Mouse (Mus musculus): ENCODE data around the gene Smo. TPM values are rescaled to one million over a fixed set of nuclear protein-coding genes. Genes with fewer than 3 reads are reported as not detected.

The Smo gene
- 10.4 and 11.1 TPM in 2 replicates for polyA plus RNA-seq (2016; fragmentation: Nextera tagmentation; extraction: Ambion mirVana)

GRCm38 (mm10) chr6:29735336-29735688 lies at the start of gene Smo:
TSS of gene Smo (plus strand) at chr6:29735503.
- H3K4me2 ChIP-seq, result peak within 1 kb of the TSS; percentile 92
- H3K9ac ChIP-seq, result peak within 1 kb of the TSS; percentile 82
- ATAC-seq, result peak; percentile 77
- peaks cover 26% of the 10 kb centered on the region for H3K4me1 ChIP-seq
- H3K27ac ChIP-seq, result peak within 1 kb of the TSS; percentile 80
- H3K4me3 ChIP-seq, result peak within 1 kb of the TSS; percentile 69
- H3K27me3 ChIP-seq (replicated peaks), result peaks cover 79% of the 10 kb centered on the region
- peaks cover 9% of the 10 kb centered on the region; the same call in 1 of the 2 replicates for H3K36me3 ChIP-seq
- no peaks in the 10 kb centered on the region for H3K9me3 ChIP-seq (replicated peaks)
- WGBS (ENCODE audit: insufficient replicate concordance), result 0% methylated on average over 27 of the region's 30 CpGs

- Histone ChIP-seq H3K9me3 (replicated peaks) (no peaks in the 10 kb centered on the region), H3K4me1 (0 out of 2 replicates have a peak, but pooled peaks cover 11% of the 10 kb centered on the region), H3K36me3 (no peaks in the 10 kb centered on the region), H3K4me3 (no peak overlapping the region), H3K9ac (no peak overlapping the region), H3K4me2 (no peak overlapping the region), H3K27me3 (replicated peaks) (peaks cover 44% of the 10 kb centered on the region), H3K27ac (no peak overlapping the region)
- ATAC-seq, result no peak
- WGBS (ENCODE audit: insufficient replicate concordance), result 70% methylated on average over 4 of the region's 4 CpGs
Measured at GRCm38 (mm10) chr6:29685952-29686351, 49.4 kb upstream of the Smo start.

- no peaks in the 10 kb centered on the region for H3K36me3 ChIP-seq
- no peak overlapping the region for H3K9ac ChIP-seq
- H3K4me1 ChIP-seq, result peaks cover 12% of the 10 kb centered on the region
- H3K27ac ChIP-seq, result no peak overlapping the region
- WGBS (ENCODE audit: insufficient replicate concordance), result 61% methylated on average over 8 of the region's 8 CpGs
- no peak overlapping the region for H3K4me2 ChIP-seq
- no peak for ATAC-seq
- no peak overlapping the region for H3K4me3 ChIP-seq
- peaks cover 56% of the 10 kb centered on the region for H3K27me3 ChIP-seq (replicated peaks)
- H3K9me3 ChIP-seq (replicated peaks), result no peaks in the 10 kb centered on the region
Measured at GRCm38 (mm10) chr6:29689458-29689857, 45.8 kb upstream of the Smo start.

- WGBS (ENCODE audit: insufficient replicate concordance), result under 1% methylated on average over 41 of the region's 41 CpGs
- H3K27me3 ChIP-seq (replicated peaks), result peaks cover 44% of the 10 kb centered on the region
- peak within 1 kb of the TSS; percentile 97 for H3K4me3 ChIP-seq
- ATAC-seq, result peak; percentile 83
- peaks cover 22% of the 10 kb centered on the region for H3K36me3 ChIP-seq
- H3K9me3 ChIP-seq (replicated peaks), result no peaks in the 10 kb centered on the region
- peaks cover 49% of the 10 kb centered on the region for H3K4me1 ChIP-seq
- peak within 1 kb of the TSS; percentile 100 for H3K9ac ChIP-seq
- H3K27ac ChIP-seq, result peak within 1 kb of the TSS; percentile 98
- peak within 1 kb of the TSS; percentile 89 for H3K4me2 ChIP-seq
Measured at GRCm38 (mm10) chr6:29693953-29694352, 41.4 kb upstream of the Smo start, which contains the start of gene Tspan33. TSS of gene Tspan33 (plus strand) at chr6:29694222.

- H3K4me3 ChIP-seq, result peak overlapping the region; percentile 97
- peak overlapping the region; percentile 89 for H3K4me2 ChIP-seq
- WGBS (ENCODE audit: insufficient replicate concordance), result 3% methylated on average over 35 of the region's 35 CpGs
- H3K36me3 ChIP-seq, result peaks cover 26% of the 10 kb centered on the region
- H3K27ac ChIP-seq, result peak overlapping the region; percentile 98
- peaks cover 38% of the 10 kb centered on the region for H3K27me3 ChIP-seq (replicated peaks)
- peak overlapping the region; percentile 100 for H3K9ac ChIP-seq
- H3K4me1 ChIP-seq, result peaks cover 54% of the 10 kb centered on the region
- H3K9me3 ChIP-seq (replicated peaks), result no peaks in the 10 kb centered on the region
- ATAC-seq, result no peak
Measured at GRCm38 (mm10) chr6:29694375-29695289, 40.7 kb upstream of the Smo start.

GRCm38 (mm10) chr6:29695290-29695674 lies 40.0 kb upstream of the Smo start:
- H3K4me3 ChIP-seq, result peak overlapping the region; percentile 97
- H3K9me3 ChIP-seq (replicated peaks), result no peaks in the 10 kb centered on the region
- peak overlapping the region; percentile 89 for H3K4me2 ChIP-seq
- peaks cover 57% of the 10 kb centered on the region for H3K4me1 ChIP-seq
- peaks cover 32% of the 10 kb centered on the region for H3K27me3 ChIP-seq (replicated peaks)
- 26% methylated on average over 3 of the region's 3 CpGs for WGBS (ENCODE audit: insufficient replicate concordance)
- peak overlapping the region; percentile 100 for H3K9ac ChIP-seq
- peak overlapping the region; percentile 98 for H3K27ac ChIP-seq
- H3K36me3 ChIP-seq, result peaks cover 27% of the 10 kb centered on the region
- no peak for ATAC-seq

- Histone ChIP-seq H3K4me3 (peak overlapping the region; percentile 97), H3K27me3 (replicated peaks) (peaks cover 25% of the 10 kb centered on the region), H3K4me2 (peak overlapping the region; percentile 89), H3K4me1 (peaks cover 64% of the 10 kb centered on the region), H3K9ac (peak overlapping the region; percentile 100), H3K27ac (peak overlapping the region; percentile 98), H3K9me3 (replicated peaks) (no peaks in the 10 kb centered on the region), H3K36me3 (peaks cover 32% of the 10 kb centered on the region)
- no peak for ATAC-seq
- 30% methylated on average over 7 of the region's 7 CpGs for WGBS (ENCODE audit: insufficient replicate concordance)
Measured at GRCm38 (mm10) chr6:29695975-29696374, 39.3 kb upstream of the Smo start.

- Histone ChIP-seq H3K9ac (peak overlapping the region; percentile 100), H3K9me3 (replicated peaks) (no peaks in the 10 kb centered on the region), H3K4me1 (peaks cover 74% of the 10 kb centered on the region), H3K27ac (peak overlapping the region; percentile 98), H3K4me3 (peak overlapping the region; percentile 97), H3K27me3 (replicated peaks) (peaks cover 14% of the 10 kb centered on the region), H3K4me2 (peak overlapping the region; percentile 89), H3K36me3 (peaks cover 40% of the 10 kb centered on the region)
- no peak for ATAC-seq
Measured at GRCm38 (mm10) chr6:29697139-29697538, 38.2 kb upstream of the Smo start.

GRCm38 (mm10) chr6:29697548-29697947 lies 37.8 kb upstream of the Smo start:
- Histone ChIP-seq H3K4me3 (peak overlapping the region; percentile 97), H3K36me3 (peaks cover 44% of the 10 kb centered on the region), H3K9ac (peak overlapping the region; percentile 100), H3K4me1 (peaks cover 78% of the 10 kb centered on the region), H3K4me2 (peak overlapping the region; percentile 89), H3K27ac (peak overlapping the region; percentile 98), H3K9me3 (replicated peaks) (no peaks in the 10 kb centered on the region), H3K27me3 (replicated peaks) (peaks cover 10% of the 10 kb centered on the region)
- peak; percentile 83 for ATAC-seq
- 7% methylated on average over 3 of the region's 3 CpGs for WGBS (ENCODE audit: insufficient replicate concordance)

- Histone ChIP-seq H3K4me2 (peak overlapping the region; percentile 89), H3K27ac (peak overlapping the region; percentile 98), H3K9ac (peak overlapping the region; percentile 100), H3K36me3 (peaks cover 59% of the 10 kb centered on the region), H3K9me3 (replicated peaks) (no peaks in the 10 kb centered on the region), H3K27me3 (replicated peaks) (no peaks in the 10 kb centered on the region), H3K4me1 (peaks cover 82% of the 10 kb centered on the region), H3K4me3 (peak overlapping the region; percentile 97)
- 38% methylated on average over 7 of the region's 7 CpGs for whole genome bisulfite sequencing (ENCODE audit: insufficient replicate concordance)
- ATAC-seq, result peak; percentile 55
Measured at GRCm38 (mm10) chr6:29699085-29699745, 36.1 kb upstream of the Smo start.

GRCm38 (mm10) chr6:29701051-29701450 lies 34.3 kb upstream of the Smo start:
- ATAC-seq, result peak; percentile 89
- Histone ChIP-seq H3K9me3 (replicated peaks) (no peaks in the 10 kb centered on the region), H3K4me2 (peak overlapping the region; percentile 73), H3K36me3 (peaks cover 71% of the 10 kb centered on the region), H3K4me3 (peak overlapping the region; percentile 48), H3K27me3 (replicated peaks) (no peaks in the 10 kb centered on the region), H3K27ac (peak overlapping the region; percentile 99), H3K9ac (peak overlapping the region; percentile 78), H3K4me1 (peaks cover 92% of the 10 kb centered on the region)
- 14% methylated on average over 6 of the region's 6 CpGs for WGBS (ENCODE audit: insufficient replicate concordance)

GRCm38 (mm10) chr6:29702126-29702525 lies 33.2 kb upstream of the Smo start:
- peaks cover 80% of the 10 kb centered on the region for H3K36me3 ChIP-seq
- peak overlapping the region; percentile 73 for H3K4me2 ChIP-seq
- H3K27ac ChIP-seq, result peak overlapping the region; percentile 99
- peak overlapping the region; percentile 48 for H3K4me3 ChIP-seq
- peak overlapping the region; percentile 78 for H3K9ac ChIP-seq
- H3K9me3 ChIP-seq (replicated peaks), result no peaks in the 10 kb centered on the region
- H3K4me1 ChIP-seq, result peaks cover 92% of the 10 kb centered on the region
- ATAC-seq, result no peak
- WGBS (ENCODE audit: insufficient replicate concordance), result 42% methylated on average over 3 of the region's 3 CpGs
- H3K27me3 ChIP-seq (replicated peaks), result no peaks in the 10 kb centered on the region

All from liver, embryonic 12.5 days (tissue).